Mouse (Mus musculus) CD4-positive, CD25-positive, alpha-beta regulatory T cell, adult 4 months (primary cell): Measurements from ENCODE around the gene Snrnp70. TPM values are rescaled to one million over a fixed set of nuclear protein-coding genes. Genes with fewer than 3 reads are reported as not detected.
"Not testable (repeated sequence)": the region's sequence is repeated elsewhere in the genome, so short reads cannot be mapped to it uniquely, and the experiment has no call there.

Experiments used
- ATAC-seq: one replicate; pipeline ENCODE4 v1.8.0; 2017
- polyA plus RNA-seq, 2 experiments: library from polyadenylated mRNA; unstranded; fragments of 100-300 nt; shearing (Covaris generic); gene quantifications; one replicate each; pipeline ENCODE4 v1.2.1; 2017

Gene Snrnp70
- polyA plus RNA-seq, 2 experiments from 2014 or later: 82.1 to 130 TPM

DNA sequence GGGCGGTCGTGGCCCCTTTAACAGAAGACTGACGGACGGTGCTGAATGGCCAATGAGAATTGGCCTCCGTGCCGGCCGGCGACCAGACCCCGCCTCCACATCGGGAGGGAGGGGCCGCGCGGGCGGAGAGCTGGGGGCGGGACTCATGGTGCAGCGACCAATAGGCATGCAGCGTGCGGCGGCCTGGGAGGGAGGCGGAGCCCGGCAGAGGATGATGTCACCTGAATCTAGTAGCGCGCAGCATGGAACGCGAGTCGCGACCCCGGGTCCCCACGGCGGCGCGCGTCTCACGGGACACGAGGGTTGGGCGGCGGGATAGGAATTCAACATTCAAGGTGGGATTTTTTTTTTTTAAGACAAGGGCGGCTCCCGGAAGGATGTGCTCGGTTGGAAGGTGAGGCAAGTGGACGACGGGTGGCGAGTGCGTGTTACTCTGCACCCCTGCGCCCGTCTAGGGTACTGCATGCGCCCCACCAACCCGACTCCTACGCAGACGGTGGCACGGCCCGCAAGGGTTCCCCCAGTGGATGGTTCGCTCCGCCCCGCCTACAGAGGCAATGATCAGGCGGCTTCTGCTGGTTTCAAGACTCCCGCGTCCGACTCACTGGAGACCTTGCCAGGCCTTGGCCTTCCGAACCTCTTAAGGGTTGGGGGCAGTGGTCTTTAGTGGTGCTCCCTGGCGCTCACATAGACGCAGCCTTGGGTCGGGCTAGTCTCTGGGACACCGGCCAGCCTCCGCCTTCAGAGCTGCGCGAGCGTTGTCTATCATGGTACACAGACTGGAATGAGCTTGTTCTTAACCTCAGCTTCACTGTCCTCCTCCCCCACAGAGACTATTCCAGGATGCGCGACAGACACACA, 28.3 kb downstream of the Snrnp70 start:
- peak; percentile 86 for ATAC-seq

DNA sequence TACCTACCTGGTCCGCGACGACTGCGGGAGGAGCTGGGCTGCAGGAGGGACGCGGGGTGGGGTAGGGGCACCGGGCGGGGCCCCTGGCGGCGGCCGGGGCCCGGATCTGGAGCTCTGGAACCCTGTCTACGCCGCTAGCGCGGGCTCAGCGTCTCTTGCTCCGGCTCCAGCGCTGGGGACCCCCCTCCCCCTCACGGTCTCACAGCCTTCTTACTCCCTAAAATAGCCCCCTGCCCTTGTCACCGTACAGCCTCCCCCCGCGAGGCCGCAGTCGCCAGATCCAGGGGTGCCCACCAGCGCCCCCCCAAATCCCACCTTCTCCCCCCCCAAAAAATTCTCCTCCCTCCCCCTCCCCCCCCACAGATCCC, 28.9 kb downstream of the Snrnp70 start, which contains the start of gene Ppfia3:
Ppfia3 (minus strand) TSS at position 368 of the 368 bp plus-strand sequence.
- no peak for ATAC-seq

DNA sequence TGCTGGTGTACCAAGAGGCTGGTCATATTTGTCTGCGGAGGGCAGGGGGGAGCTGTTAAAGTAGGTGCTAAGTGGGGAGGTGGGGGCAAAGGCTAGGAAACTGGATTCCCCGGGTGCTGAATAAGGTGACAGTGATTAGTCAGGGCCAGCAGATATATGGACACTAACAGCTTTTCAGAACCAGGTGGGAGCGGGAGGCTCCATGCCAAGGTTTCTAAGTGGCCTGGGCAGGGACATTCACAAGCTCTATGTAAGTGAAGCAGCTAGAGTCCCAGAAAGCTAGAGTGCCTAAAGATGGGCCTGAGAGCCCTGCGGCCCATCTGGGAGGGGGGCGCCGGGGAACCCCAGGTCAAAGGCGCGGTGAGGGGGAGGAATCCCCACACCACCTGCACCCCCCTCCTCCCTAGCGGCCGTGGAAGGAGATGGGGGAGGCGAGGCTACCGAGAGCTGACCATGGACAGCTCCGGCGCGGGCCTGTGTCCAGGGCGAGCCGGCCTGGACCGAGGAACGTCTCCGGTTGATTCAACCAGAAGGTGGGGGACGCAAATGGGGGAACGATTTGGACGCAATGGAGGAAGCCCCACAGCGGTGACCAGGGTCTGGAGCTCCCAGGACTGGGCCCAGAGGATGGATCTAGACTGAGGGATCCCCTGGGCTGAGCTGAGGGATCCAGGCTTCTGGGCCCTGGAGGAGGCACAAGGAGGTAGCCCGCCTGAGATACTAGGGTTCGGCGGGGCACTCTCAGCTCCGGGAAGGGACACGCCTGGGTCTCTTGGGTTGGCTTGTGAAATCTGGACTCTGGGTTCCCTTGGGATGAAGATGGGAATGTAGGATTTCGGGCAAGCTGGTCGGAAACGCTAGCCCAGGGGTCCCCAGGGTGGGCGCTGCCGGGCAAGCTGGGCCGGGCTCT, 29.5 kb downstream of the Snrnp70 start:
- no peak for ATAC-seq

DNA sequence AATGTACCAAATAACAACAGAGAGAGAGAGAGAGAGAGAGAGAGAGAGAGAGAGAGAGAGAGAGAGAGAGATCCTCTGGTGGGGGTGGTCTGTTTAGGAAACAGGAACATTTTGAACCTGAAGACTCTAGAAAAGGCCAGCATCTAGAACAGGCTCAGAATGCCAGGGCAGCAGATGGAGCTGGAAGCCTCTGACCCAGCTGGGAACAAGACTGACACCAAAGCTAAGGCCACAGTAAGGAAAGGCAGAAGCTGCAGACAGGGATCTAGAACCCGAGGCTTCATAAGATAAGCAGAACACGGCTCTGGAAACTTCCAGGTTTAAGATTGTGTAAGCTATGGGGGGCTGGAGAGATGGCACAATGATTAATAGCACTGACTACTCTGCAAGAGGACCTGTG, 31.6 kb downstream of the Snrnp70 start:
- ATAC-seq: no peak

DNA sequence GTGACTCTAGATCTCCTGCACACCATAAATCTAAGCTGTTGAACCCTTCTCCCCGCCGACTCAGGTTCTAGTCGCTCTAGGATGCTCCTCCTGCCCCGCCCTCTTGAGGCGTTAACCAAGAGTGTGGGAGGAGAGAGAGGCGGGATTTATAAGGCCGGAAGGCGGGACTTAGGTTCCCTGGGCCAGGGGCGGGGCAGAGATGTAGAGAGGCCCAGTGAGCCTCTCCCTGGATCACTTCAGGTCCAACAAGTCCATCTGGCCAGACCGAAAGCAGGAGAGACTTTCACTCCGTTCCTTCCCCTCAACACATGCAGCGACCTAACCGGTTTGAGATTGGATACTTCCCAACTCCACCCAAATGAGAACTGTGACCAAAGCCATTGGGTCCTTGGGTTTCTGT, 32.7 kb downstream of the Snrnp70 start:
- no peak for ATAC-seq

DNA sequence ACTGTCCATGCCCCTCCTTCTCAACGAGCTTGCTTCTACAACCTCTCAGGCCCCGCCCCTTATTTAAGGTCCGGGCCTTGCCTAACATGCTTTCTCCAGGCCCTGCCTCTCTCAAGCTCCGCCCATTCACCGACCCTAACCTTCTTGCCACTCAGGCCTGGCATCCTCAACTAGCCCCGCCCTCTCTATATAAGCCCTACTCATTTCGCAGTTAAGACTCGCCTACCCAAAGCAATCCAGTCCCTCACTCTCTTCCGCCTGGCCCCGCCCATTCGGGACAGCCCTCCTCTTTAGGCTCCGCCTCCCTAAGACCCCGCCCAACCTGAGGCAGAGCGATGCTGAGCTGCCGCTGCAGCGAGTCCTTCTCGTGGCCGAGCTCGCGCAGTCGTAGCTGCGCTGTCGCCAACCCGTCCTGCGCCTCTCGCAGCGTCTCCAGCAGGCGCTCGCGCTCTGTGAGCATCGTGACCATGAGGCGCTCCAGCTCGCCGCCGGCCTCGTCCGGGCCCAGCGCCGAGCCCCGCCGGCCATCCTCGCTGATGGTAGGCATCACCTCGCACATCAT, 34.2 kb downstream of the Snrnp70 start:
- ATAC-seq: peak; percentile 90

DNA sequence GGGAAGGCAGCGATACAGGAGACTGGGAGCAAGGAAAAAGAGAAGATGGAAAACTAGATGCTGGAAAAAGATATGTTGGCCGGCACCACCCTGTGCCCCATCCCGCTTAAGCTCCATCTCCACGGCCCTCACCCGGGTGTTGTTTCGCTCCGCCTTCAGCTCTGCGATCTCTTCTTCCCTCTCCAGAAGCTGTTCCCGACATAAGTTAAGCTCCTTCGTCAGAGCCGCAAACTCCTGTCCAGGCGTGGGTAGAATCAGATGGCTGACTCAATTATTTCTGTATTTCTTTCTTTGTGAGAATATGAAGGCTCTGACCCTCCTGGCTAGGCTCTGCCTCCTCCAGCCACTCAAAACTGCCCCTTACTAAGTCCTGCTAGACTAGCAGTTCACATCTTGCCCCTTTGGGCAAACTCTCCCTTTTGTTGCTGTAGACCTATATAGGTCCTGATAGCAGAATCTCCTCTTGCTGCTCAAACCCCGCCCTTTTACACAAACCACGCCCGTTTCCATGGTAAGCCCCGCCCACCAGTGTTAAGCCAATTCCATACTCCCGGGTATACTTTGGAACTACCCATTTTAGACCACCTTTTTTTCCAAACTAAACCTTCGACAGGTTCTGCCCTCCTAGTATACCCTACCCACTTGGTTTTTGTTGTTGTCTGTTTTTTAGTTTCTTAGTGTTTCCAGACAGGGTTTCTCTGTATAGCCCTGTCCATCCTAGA, 35.0 kb downstream of the Snrnp70 start:
- no peak for ATAC-seq

DNA sequence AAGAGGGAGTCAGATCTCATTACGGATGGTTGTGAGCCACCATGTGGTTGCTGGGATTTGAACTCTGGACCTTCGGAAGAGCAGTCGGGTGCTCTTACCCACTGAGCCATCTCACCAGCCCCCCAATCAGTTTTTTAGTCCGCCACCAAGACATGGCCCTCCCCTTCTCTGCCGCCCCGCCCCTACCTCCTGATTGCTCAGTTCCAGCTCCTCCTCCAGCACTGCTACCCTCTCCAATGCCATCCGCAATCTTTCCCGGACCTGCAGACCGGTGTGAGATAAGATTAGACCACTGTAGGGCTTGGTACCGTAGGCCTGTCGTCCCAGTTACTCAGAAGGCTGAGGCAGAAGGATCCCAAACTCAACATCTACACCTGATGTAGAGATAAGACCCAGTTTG, 36.5 kb downstream of the Snrnp70 start:
- ATAC-seq: not testable (repeated sequence)

DNA sequence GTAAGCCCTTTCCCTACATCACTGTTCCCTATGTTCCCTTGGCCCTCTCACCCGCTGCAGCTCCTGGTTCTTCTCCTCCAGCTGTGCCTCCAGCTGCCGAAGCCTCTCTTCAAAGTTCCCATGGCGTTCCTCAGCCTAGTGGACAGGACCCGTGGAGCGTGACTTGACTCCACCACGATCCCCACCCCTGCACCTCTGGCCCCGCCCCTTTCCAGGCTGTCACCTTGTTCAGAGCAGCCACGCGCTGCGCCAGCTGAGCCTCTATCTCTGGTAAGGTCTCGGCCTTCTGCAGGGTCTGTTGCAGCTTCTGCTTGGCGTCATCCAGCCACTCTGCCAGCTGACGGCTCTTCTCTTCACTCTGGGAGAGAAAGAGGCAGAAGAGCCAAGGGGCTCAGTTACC, 39.5 kb downstream of the Snrnp70 start:
- ATAC-seq: no peak

DNA sequence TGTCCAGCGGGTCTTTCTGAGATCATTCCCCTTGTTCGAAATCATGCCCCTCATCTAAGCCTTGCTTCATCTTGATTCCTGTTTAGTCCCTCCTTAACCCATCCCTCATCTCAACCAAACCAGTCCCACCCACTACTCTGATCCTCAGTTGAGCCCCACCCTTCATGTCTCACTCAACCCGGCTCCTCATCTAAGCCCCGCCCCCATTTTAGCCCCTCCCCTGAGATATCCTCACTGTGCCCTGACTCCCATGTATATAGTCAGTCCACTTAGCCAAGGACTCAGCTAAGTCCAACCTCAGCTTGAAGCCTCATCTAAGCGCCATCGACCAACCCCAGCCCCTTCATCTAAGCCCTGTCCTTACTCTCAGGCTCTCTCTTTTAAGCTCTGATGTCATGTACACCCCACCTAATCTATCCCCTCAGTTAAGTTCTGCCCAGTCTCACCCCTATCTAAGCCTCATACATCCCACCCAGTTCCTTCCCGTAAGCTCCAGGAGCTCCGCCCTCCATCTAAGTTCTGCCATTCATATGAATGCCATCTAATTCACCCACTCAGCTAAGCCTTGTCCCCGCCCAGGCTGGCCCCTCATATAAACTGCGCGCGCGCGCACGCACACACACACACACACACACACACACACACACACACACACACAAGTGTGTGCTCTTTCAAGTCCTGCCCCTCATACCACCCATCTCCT, 40.1 kb downstream of the Snrnp70 start:
- no peak for ATAC-seq

DNA sequence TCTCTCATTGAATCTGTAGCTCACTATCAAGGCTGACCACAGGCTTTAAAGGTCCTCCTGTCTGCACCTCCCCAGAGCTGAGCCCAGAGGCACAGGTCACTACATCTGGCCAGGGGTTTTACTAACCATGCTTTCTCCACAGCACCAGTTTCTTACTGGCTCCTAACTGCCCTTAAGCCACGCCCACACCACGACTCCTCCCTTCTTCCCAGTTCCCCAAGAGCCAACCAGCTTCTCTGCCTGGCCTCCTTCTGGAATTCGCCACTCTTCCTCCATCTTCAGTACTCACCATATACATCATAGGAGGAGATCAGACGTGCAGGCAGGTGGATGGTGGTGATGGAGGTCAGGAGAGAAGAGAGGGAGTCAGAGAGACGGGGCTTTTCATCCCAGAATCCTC, 42.5 kb downstream of the Snrnp70 start:
- ATAC-seq: no peak

DNA sequence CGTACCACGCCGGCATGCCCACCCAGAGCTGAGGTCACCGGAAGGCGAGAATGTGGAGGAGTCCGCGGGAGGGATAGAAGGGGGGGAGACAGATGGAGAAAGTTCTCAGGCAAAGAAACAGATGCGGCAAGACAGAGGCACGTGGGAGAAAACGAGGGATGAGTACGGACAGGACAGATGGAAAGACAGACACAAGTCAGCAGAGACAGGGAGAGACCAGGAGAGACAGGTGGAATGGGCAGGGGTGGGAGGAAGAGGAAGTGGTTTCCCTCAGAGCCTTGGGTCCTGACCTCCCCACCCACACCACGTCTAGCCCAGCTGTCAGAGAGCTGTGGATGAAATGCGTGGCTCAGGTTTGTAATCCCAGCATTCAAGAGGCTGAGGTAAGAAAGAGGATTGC, 48.6 kb downstream of the Snrnp70 start:
- no peak for ATAC-seq

DNA sequence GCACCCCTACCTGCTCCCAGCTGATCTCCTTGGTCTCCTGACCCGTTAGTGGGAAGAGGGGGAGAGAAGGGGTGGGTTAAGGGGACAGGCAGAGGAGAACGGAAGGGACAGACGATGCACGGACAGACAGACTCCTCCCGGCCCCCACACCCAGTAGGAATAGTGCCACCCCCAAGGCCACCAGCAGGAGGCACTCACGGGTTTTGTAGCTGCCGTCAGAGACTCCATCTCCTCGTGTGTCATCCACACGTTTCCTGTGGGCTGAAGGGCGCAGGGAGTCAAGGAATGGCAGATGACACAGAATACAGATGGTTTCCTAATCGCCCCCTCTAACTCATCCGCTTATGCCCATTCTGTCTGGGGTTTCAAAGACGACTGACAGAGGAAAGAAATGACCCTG, 52.0 kb downstream of the Snrnp70 start:
- no peak for ATAC-seq

DNA sequence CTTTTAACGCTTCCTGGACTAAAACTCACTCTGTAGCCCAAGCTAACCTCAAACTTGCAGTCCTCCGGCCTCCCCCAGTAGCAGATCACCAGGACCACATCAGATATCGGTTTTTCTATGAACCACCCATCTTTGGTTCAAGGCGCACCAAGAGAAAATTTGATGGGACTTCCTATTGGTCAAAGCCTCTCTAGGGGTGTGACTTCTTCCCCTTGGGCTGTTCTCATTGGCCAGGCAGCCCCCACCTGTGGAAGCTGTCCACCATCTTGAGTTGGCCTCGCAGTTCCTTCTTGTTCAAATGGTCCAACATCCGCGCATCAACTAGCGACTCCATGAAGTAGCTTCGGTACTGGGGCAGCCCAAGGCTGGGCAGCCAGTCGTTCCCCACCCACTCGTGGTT, 53.5 kb downstream of the Snrnp70 start:
- ATAC-seq: no peak

DNA sequence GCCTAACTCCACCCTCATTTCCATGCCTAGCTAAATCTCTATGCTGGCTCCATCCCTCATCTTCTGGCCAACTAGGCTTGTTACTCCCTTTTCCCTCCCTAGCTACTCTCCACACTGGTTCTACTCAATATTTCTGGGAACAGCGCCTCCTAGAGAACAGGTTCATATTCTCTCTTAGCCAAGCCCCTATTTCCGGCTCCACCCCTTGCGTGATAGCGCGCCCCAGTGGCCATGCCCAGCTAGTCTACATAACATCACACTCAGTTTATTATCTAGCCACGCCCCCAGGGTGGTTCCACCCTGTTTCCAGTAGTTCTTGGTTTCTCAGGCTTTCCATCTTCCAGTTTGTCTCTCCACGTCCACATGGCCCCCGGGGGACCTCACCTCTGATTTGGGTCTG, 54.2 kb downstream of the Snrnp70 start:
- ATAC-seq: peak; percentile 83

DNA sequence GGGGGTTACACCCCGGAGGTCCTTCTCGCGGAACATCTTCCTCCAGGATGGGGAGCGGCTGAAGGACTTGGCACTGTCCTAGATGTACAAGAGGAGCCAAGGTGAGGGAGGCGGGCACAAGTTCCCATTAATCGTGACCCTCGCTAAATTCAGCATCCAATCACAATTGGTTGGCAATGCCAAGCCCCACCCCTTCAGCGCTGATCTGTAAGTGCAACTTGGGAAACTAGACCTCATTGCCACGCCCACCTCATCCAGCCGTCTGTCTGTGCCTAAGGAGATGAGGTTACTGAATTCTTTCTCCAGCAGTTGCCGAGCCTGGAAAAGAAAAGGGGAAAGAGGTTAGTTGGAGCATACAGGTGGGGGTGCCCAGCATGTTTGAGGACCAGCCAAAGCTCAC, 54.9 kb downstream of the Snrnp70 start:
- no peak for ATAC-seq

DNA sequence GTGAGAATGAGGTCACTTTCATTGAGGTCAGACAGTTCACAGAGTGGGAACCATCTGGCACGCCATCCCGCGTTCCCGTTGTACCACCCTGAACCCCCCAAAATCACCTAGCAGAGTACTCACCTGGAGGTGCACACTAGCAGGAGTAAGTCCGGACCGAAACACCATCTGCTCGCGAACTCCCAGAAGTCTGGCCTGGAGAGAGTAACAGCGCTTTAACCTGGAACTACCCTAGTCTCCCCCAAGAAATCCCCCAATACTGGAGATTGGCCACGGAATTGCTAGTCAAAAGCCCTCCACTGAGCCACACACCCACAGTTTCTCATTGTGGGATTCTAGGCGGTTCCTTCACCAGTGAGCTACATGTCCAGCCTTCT, 55.5 kb downstream of the Snrnp70 start:
- ATAC-seq: no peak

DNA sequence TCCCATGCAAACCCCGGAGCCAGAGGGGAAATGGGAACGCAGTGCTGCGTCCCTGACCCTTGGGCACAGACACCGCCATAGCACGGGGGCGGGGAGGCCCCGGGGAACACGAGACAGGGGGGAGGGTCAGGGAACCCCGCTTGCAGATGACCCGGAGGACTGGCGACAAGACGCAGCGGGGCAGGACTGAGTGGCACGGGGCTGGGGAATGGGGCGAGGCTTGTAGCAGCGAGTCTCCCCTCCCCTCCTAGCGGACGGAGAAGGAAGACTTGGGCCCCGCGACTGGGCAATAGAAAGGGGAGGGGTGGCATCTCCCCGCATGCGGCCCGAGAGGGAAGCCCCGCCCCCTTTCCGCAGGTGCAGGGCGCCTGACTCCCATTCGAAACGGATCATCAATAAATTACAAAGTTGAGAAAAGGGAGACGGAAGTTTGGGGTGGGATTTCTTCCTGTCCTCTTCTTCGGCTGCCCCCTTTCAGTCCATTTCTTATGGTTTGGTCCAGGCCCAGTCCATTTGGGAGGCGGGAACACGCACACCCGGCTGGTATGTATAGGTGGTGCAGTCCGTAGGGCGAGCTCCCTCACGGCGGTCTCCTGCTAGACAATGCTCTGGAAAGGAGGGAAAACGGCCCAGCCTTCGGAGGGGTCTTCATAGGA, 56.0 kb downstream of the Snrnp70 start:
- peak; percentile 38 for ATAC-seq

DNA sequence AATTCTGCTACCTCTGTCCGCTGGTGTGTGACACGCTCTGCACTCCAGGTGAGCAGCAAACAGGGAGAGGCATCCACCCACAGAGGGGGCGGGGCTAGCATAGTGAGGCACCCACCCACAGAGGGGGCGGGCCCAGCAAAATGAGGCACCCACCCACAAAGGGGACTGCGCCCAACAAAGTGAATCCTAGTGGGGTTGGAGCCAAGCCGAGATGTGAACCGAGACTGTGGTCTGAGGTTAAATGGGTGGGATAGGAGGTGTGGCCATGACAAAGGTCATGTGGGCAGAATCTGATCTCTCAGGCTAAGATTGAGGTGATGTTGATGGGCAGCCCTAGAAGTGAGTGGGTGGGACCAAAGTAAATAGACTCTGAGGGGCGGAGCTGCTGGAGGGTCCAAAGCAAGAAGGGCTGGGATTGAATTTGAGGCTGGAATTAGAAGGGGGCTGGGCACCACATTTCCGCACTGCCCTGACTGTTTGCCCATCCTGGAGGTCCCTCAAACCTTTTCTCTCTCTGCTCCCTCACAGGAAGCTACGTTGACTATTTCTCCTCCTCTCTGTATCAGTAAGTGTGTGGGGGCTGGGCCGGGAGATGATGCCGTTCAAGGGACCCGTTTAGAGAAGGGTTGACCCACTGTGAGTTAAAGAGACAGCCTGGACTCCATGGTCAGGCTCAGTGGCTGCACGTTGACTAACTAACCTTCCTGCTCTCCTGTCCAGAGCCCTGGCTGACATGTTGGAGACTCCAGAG, 57.2 kb downstream of the Snrnp70 start:
- ATAC-seq: peak; percentile 12

DNA sequence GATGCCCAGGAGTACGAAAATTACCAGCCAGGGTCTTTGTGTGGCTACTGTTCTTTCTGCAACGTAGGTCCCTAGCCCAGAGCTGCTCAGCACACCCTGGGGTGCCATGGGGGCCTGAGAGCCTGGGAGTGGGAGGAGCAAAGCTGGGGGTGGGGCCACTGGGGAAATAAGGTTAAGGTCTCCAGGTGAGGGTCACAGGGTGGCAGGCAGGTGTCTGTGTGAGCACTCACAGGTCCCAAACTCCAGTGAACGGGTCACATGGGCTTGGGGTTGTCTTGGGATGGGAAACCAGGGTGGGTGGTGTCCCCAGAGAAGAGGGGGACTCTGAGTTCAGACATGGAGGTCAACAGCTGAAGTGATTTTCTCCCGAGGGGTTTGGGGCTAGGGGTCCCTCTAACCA, 58.1 kb downstream of the Snrnp70 start:
- ATAC-seq: no peak

DNA sequence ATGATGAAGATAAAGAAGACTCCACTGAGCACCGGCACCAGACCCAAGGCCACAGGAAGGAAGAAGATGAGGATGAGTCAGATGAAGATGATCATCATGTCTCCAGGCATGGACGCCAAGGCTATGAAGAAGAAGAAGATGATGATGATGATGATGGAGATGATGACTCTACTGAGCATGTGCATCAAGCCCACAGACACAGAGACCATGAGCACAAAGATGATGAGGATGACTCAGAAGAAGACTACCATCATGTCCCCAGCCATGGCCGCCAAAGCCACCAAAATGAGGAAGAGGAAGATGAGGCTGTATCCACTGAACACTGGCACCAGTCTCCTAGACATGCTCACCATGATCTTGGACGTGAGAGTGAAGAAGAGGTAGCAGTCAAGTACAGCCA, 59.2 kb downstream of the Snrnp70 start:
- no peak for ATAC-seq
